8 mouse cellular contexts compared by ENCODE assay signal in the genomic region with DNA sequence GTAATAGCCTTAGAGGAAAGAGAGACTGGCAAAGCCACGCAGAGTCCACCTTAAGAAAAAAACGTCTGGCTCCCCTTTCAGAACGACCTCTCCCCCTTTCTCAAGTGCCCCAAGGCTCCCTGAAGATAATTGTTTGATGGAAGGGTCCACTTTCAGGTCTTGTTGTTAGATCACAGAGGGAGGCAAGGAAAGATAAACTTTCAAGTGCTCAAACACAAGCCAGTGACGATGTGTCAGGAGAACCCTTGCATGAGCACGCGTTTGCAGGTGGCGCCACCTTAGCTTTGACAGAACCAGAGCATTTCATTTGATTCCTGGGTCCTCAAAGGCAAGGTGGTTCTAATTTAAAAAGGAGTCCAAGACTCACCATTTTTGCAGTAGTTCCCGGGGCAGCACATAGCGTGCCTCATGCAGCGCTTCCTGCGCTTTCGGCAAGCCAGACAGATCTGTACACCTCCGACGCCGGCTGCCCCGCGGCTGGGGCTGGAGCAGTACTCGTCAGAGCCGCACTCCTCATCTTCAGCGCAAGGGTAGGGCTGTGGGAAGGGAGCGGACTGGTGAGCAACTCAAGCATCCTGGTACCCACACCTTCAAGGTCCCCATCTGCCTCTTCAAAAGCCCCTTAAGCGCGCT. TPM values are rescaled to one million over a fixed set of nuclear protein-coding genes. Genes with fewer than 3 reads are reported as not detected.
DNase-seq lines count a peak whose midpoint lies in the region; ATAC-seq and TF ChIP-seq lines count a peak whose summit lies in the region.
"Had no signal": no experiment of that assay in that cellular context is flagged by ENCODE, and none has a peak within 500 bp of the region (broad histone marks: within the 10 kb centered on the region; RNA-seq: fewer than 3 reads in every experiment).

No protein-coding gene starts in this region.

- ATAC-seq in hindbrain, embryonic 13.5 days (ENCODE audit: low FRiP score), result peak; percentile 58

- DNase-seq in MN1 (ENCODE audit: low spot score), result peak; percentile 62
- DNase-seq in c-Kit-positive CD71-positive TER-119-positive erythroid progenitor cells, embryonic 14.5 days (ENCODE audit: low spot score), result no peak
- DNase-seq in frontal cortex, postnatal 14 days (ENCODE audit: low spot score in 2 of 2), result no peak
- no peak for DNase-seq in layer of hippocampus, postnatal 10 days (ENCODE audit: low spot score in 2 of 2)

- TF ChIP-seq CTCF in ES-Bruce4 (IDR thresholded peaks at IDR 0.05; ENCODE audit: low read depth, low read length), result peak; percentile 6

- TF ChIP-seq EP300 in ES-Bruce4 (IDR thresholded peaks at IDR 0.05; ENCODE audit: insufficient read depth, low read depth, low read length), result no peak

- WGBS in hindbrain, embryonic 13.5 days, result under 1% methylated on average over 23 of the region's 23 CpGs

- peak overlapping the region; percentile 45 for H3K4me3 ChIP-seq in ES-Bruce4 (ENCODE audit: low read depth, low read length)
- peak overlapping the region; percentile 32 for H3K4me3 ChIP-seq in hindbrain, embryonic 13.5 days
- peak overlapping the region; percentile 84 for H3K4me3 ChIP-seq in megakaryocyte, embryonic 14.5 days (replicated peaks)

- H3K9ac ChIP-seq in ES-Bruce4 (ENCODE audit: low read depth, poor library complexity, severe bottlenecking), result no peak overlapping the region
- H3K9ac ChIP-seq in hindbrain, embryonic 13.5 days, result peak overlapping the region; percentile 43

- peaks cover 5% of the 10 kb centered on the region for H3K27me3 ChIP-seq in ES-Bruce4 (ENCODE audit: control insufficient read depth, insufficient read depth, low read length, poor library complexity, severe bottlenecking)
- peaks cover 76% of the 10 kb centered on the region for H3K27me3 ChIP-seq in hindbrain, embryonic 13.5 days
- H3K27me3 ChIP-seq in megakaryocyte, embryonic 14.5 days (replicated peaks), result peaks cover 42% of the 10 kb centered on the region

- H3K36me3 ChIP-seq in ES-Bruce4 (ENCODE audit: control insufficient read depth, insufficient read depth, low read length, poor library complexity, severe bottlenecking), result no peaks in the 10 kb centered on the region
- H3K36me3 ChIP-seq in hindbrain, embryonic 13.5 days, result no peaks in the 10 kb centered on the region
- no peaks in the 10 kb centered on the region for H3K36me3 ChIP-seq in megakaryocyte, embryonic 14.5 days (replicated peaks; ENCODE audit: low read length)

- peak overlapping the region; percentile 64 for H3K4me2 ChIP-seq in hindbrain, embryonic 13.5 days

- no peak overlapping the region for H3K27ac ChIP-seq in ES-Bruce4 (ENCODE audit: insufficient read depth, low read length)
- no peak overlapping the region for H3K27ac ChIP-seq in hindbrain, embryonic 13.5 days

- H3K4me1 ChIP-seq in ES-Bruce4 (ENCODE audit: control insufficient read depth, insufficient read depth, low read length), result peaks cover 4% of the 10 kb centered on the region
- H3K4me1 ChIP-seq in hindbrain, embryonic 13.5 days (replicated peaks), result peaks cover 23% of the 10 kb centered on the region
- H3K4me1 ChIP-seq in megakaryocyte, embryonic 14.5 days, result peaks cover 20% of the 10 kb centered on the region

- no peaks in the 10 kb centered on the region for H3K9me3 ChIP-seq in ES-Bruce4 (replicated peaks; ENCODE audit: control insufficient read depth, insufficient read depth, low read length, poor library complexity, severe bottlenecking)
- H3K9me3 ChIP-seq in hindbrain, embryonic 13.5 days, result no peaks in the 10 kb centered on the region
- no peaks in the 10 kb centered on the region for H3K9me3 ChIP-seq in megakaryocyte, embryonic 14.5 days

- TF ChIP-seq POLR2A in ES-Bruce4 (IDR thresholded peaks at IDR 0.05; ENCODE audit: insufficient read depth, low read length), result no peak

RNA-seq across cellular contexts. Expression of a gene that starts 0.9 kb away (rescaled TPM):
- 1.6 and 2.1 TPM in 2 replicates for polyA plus RNA-seq in ES-Bruce4 (2011; ENCODE audit: insufficient read depth, insufficient read length, low read depth, missing spikeins)
- polyA plus RNA-seq in hindbrain, embryonic 13.5 days (2015; fragmentation: Nextera tagmentation; extraction: Ambion mirVana), result 0.91 and 1.1 TPM in 2 replicates
- not detected in 2 replicates for polyA plus RNA-seq in megakaryocyte, embryonic 14.5 days (2012; ENCODE audit: insufficient read depth, low replicate concordance)
- total RNA-seq in layer of hippocampus, postnatal 10 days (2021), result not detected
- total RNA-seq: neutrophil, adult 5-6 weeks had no signal

Comparison
In these comparisons a context has a peak if more than half of its experiments do, and no peak if none do; other contexts are left out.
1. H3K4me3 ChIP-seq: peak in every context shown above with its lines; median percentile 84 in megakaryocyte, embryonic 14.5 days; 45 in ES-Bruce4; 32 in hindbrain, embryonic 13.5 days.